Mouse (Mus musculus) hindbrain, embryonic 12.5 days (tissue): ENCODE data around the gene Ttll11. TPM values are rescaled to one million over a fixed set of nuclear protein-coding genes. Genes with fewer than 3 reads are reported as not detected.

Source experiments
- ATAC-seq: fragments of 200-750 bp; cut with Nextera tagmentation; 2 replicates; pipeline ENCODE4 v1.8.0; 2017; ENCODE audit warnings: moderate TSS enrichment; ENCODE audit not compliant: low FRiP score
- H3K27ac ChIP-seq: fragments of 300-500 bp; sonication (generic); 2 replicates; pipeline ENCODE4 v1.5.1; 2016; ENCODE audit warnings: mild to moderate bottlenecking
- H3K27me3 ChIP-seq: fragments of 300-500 bp; sonication (generic); 2 replicates; pipeline ENCODE4 v1.6.1; 2016; ENCODE audit warnings: mild to moderate bottlenecking
- H3K36me3 ChIP-seq: fragments of 300-500 bp; sonication (generic); 2 replicates; pipeline ENCODE4 v1.6.1; 2016; ENCODE audit warnings: mild to moderate bottlenecking
- H3K4me1 ChIP-seq: fragments of 300-500 bp; sonication (generic); 2 replicates; pipeline ENCODE4 v1.6.1; 2016
- H3K4me2 ChIP-seq: fragments of 300-500 bp; sonication (generic); replicated peaks from 2 replicates; pipeline ENCODE4 v1.6.1; 2016; ENCODE audit warnings: mild to moderate bottlenecking
- H3K4me3 ChIP-seq: fragments of 300-500 bp; sonication (generic); 2 replicates; pipeline ENCODE4 v1.5.1; 2016; ENCODE audit warnings: mild to moderate bottlenecking
- H3K9ac ChIP-seq: fragments of 300-500 bp; sonication (generic); 2 replicates; pipeline ENCODE4 v1.6.1; 2016; ENCODE audit warnings: mild to moderate bottlenecking, moderate library complexity
- H3K9me3 ChIP-seq: fragments of 300-500 bp; sonication (generic); replicated peaks from 2 replicates; pipeline ENCODE4 v1.6.1; 2016; ENCODE audit warnings: mild to moderate bottlenecking
- WGBS: fragments of 180-500 bp; shearing (Covaris S2); methylation state at CpG from one replicate; pipeline ENCODE4 v1.1.7; 2016; 5-methylcytosine and 5-hydroxymethylcytosine counted together
- polyA plus RNA-seq: library from polyadenylated mRNA; unstranded; fragments of >200 nt; fragmentation: Nextera tagmentation; extraction: Ambion mirVana; gene quantifications from 2 replicates; pipeline ENCODE4 v1.2.1, GENCODE M21; 2016

Gene Ttll11
- polyA plus RNA-seq, 1 experiment from 2014 or later, result 4.6 TPM

DNA sequence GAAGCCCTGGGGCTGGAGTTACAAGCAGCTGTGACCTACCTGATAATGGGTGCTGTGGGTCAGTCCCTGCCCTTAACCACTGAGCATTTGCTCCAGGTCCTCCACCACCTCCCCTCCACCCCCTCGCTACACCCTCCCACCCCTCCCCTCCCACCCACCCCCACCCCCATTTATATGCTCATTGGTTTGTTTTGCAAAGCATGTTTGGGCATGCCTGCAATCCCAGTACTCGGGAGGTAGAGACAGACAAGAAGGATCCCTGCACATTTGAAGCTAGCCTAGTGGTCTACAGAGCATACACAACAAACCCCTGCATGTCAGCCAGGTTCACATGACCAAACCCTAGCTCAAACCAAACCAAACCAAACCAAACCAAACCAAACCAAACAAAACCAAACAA, 243.7 kb downstream of the Ttll11 start:
- no peaks in the 10 kb centered on the region for H3K27me3 ChIP-seq

DNA sequence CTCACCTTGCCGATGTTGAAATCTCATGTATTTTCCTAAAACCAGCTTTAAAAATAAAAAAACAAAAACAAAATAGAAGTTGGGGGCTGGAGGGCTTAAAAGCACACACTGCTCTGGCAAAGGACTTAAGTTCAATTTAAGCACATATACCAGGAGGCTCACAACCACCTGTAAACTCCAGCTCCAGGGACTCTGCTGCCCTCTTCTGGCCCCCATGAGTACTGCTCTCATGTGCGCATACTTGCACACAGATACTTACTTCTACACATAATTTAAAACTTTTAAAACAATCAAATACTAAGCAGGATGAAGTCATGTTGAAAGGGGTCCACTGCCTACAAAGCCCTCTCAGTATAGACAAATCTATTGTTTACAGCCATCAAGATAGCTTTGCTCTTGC, 244.7 kb downstream of the Ttll11 start:
- Histone ChIP-seq H3K9me3 (no peaks in the 10 kb centered on the region), H3K9ac (no peak overlapping the region), H3K4me2 (no peak overlapping the region), H3K4me1 (peaks cover 17% of the 10 kb centered on the region), H3K4me3 (no peak overlapping the region), H3K36me3 (0 out of 2 replicates have a peak, but pooled peaks cover 6% of the 10 kb centered on the region), H3K27me3 (no peaks in the 10 kb centered on the region), H3K27ac (no peak overlapping the region)
- no peak for ATAC-seq
- WGBS, result 96% methylated on average over 2 of the region's 2 CpGs

More for the DNA sequence above, 243.7 kb downstream of the Ttll11 start:
- no peak overlapping the region for H3K4me2 ChIP-seq
- H3K36me3 ChIP-seq, result 0 out of 2 replicates have a peak, but pooled peaks cover 4% of the 10 kb centered on the region
- no peak overlapping the region for H3K27ac ChIP-seq
- 76% methylated on average over 2 of the region's 2 CpGs for WGBS
- no peak overlapping the region for H3K4me3 ChIP-seq
- H3K4me1 ChIP-seq, result peaks cover 24% of the 10 kb centered on the region
- H3K9me3 ChIP-seq, result no peaks in the 10 kb centered on the region
- ATAC-seq, result no peak
- no peak overlapping the region for H3K9ac ChIP-seq

DNA sequence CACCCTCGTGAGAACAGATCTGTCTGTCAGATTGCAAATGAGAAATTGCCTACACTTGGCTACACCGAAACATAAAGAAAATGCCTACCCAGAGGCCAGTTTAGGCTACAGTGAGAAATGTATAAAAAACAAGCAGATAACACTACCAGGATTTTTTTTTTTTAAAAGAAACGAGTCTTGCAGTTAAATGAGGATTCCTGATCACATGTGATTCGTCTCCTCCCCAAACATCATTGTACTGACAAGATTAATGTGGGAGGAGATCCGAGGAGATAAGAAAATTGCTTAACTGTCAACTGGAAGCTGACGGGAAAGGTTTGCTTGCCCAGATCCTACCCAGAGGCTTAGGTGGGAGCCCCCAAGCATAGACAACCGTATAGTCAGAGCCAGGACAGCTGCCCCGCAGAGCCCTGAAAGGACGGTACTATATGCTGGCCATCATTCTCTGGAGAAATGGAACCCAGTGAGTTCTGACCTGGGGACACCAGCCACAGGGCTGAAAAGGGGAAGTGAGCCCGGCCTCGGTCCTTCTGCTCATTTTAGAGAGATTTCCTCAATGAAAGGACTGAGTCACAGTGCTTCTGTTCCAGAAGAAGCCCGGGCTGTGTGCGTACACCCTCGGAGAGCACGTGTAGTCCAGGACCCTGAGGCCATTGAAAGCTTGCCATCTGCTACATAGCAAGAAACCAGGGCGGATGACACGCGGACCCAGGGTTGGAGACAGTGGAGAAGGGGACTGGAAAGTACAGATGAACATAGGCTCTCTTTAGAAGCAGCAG, 247.9 kb downstream of the Ttll11 start:
- Histone ChIP-seq H3K27me3 (no peaks in the 10 kb centered on the region), H3K9me3 (no peaks in the 10 kb centered on the region), H3K9ac (no peak overlapping the region), H3K36me3 (peaks cover 34% of the 10 kb centered on the region), H3K4me3 (no peak overlapping the region), H3K4me2 (no peak overlapping the region), H3K4me1 (peaks cover 32% of the 10 kb centered on the region), H3K27ac (peak overlapping the region; percentile 56)
- peak; percentile 44; the same call in 1 of the 2 replicates for ATAC-seq
- WGBS, result 70% methylated on average over 18 of the region's 18 CpGs

DNA sequence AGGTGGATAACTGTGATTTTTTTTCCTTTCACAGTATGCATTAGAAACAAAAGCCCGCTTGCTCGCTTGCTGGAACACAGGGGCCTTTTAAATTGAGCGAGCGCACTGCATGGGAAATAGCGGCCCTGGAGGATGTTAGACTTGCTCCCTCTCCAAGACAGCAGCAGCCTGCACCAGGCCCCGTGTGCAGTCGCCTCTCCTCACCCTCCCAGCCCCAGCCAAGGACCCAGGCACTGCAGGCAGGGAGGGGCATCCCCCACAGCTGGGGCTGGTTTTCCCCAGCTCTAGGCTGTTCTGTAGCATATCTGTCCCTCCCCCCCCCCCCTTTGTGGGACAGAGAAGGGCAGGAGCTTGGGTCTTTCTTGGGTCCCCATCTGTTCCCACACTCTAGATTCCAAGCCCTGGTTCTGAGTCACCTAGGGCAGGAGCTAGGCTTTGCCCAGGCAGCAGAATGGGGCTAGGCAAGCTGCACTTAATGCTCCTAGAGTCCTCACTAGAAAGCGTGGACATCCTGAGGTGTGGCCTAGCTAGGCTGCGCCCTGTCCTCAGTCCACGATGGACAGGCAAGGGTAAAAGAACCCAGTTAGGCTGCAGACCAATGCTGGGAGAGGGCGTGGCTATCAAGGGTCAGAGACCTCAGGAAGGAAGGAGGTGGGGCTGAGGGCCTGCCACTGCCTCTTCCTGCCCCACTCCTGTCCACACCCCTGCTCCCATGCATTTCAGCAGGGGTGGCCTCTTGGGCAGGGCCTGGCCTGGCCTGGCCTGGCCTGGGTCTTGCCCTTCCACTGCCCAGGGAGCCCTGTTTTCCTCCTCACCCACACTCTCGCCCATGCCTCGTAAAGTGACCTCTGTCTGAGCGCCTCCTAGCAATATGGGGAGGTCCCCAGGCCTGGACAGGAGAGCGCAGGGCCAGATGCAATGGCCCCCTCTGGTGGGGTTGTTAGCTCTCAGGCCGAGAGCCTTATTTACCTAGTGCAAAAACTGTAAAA, 250.3 kb downstream of the Ttll11 start:
- H3K9me3 ChIP-seq, result no peaks in the 10 kb centered on the region
- H3K36me3 ChIP-seq, result peaks cover 56% of the 10 kb centered on the region
- no peaks in the 10 kb centered on the region for H3K27me3 ChIP-seq
- peak overlapping the region; percentile 66 for H3K27ac ChIP-seq
- H3K4me1 ChIP-seq, result peaks cover 32% of the 10 kb centered on the region
- ATAC-seq, result 0 out of 2 replicates have a peak, but pooled peaks have one; percentile 35
- no peak overlapping the region; the same call in 1 of the 2 replicates for H3K9ac ChIP-seq
- WGBS, result 48% methylated on average over 16 of the region's 16 CpGs
- H3K4me2 ChIP-seq, result no peak overlapping the region
- no peak overlapping the region for H3K4me3 ChIP-seq

DNA sequence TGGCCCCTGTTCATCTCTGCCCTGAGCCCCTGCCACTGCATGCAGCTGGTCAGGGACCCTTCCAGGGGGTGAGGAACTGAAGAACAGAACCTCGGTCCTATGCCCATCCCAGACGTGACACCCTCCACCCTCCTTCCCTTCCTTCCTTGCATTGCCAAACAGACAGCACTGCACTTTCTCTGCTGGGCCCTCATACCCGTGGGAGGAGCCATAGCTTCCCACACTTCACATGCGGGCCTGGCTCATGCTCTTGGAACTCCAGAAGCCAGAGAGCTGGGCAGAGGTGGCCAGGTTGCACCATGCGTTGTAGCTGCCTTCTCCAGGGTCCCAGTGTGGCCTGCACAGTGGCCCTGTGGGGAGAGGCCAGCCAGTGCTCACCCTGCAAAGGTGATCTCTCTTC, 251.1 kb downstream of the Ttll11 start:
- no peaks in the 10 kb centered on the region for H3K27me3 ChIP-seq
- H3K27ac ChIP-seq, result peak overlapping the region; percentile 66
- H3K9me3 ChIP-seq, result no peaks in the 10 kb centered on the region
- WGBS, result 49% methylated on average over 5 of the region's 5 CpGs
- H3K4me2 ChIP-seq, result no peak overlapping the region
- no peak overlapping the region; the same call in 1 of the 2 replicates for H3K9ac ChIP-seq
- no peak for ATAC-seq
- peaks cover 58% of the 10 kb centered on the region for H3K36me3 ChIP-seq
- H3K4me1 ChIP-seq, result peaks cover 32% of the 10 kb centered on the region
- H3K4me3 ChIP-seq, result no peak overlapping the region

DNA sequence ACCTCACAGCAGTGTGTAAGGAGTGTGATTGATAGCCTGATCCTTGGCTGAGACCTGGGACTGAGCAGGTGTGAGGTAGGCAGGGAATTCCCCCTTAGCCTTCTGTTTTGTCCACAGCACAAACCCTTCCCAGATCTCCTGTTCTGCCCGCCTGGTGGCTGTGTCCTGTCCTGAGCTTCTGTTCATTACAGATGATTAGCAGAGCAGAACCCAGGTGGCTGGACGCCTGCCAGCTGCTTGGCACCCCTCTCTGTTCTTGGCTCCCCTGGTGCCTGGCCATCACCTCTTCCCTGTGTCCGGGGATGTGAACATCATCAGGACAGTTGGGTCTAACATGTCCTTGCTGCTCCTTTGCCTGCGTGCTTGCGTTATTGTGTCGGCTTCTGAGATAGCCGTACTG, 256.0 kb downstream of the Ttll11 start:
- WGBS, result 86% methylated on average over 7 of the region's 7 CpGs
- Histone ChIP-seq H3K36me3 (peaks cover 91% of the 10 kb centered on the region), H3K9ac (no peak overlapping the region), H3K27ac (no peak overlapping the region), H3K4me3 (no peak overlapping the region), H3K9me3 (no peaks in the 10 kb centered on the region), H3K27me3 (no peaks in the 10 kb centered on the region), H3K4me1 (peaks cover 11% of the 10 kb centered on the region), H3K4me2 (no peak overlapping the region)
- no peak for ATAC-seq

- Histone ChIP-seq H3K9ac (no peak overlapping the region), H3K4me1 (peaks cover 7% of the 10 kb centered on the region), H3K27ac (no peak overlapping the region), H3K36me3 (peaks cover 91% of the 10 kb centered on the region), H3K9me3 (no peaks in the 10 kb centered on the region), H3K4me3 (no peak overlapping the region), H3K4me2 (no peak overlapping the region), H3K27me3 (no peaks in the 10 kb centered on the region)
- WGBS, result 93% methylated on average over 6 of the region's 6 CpGs
- ATAC-seq, result no peak
Measured at GRCm38 (mm10) chr2:35723267-35723666, 256.4 kb downstream of the Ttll11 start.

DNA sequence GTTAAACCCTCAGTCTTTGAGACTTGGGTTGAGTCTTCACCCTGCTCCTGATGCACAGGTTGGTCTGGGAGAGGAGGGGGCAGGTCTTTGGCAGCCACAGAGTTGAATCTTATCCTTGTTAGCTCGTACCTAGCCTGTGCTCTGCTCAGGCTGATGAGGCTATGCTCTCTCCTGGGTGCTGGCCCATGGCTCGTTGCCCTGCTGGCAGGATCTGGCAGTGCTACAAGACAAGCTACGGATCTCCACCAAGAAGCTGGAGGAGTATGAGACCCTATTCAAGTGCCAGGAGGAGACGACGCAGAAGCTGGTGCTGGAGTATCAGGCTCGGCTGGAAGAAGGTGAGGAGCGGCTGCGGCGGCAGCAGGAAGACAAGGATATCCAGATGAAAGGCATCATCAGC, 256.9 kb downstream of the Ttll11 start:
- no peak overlapping the region for H3K4me2 ChIP-seq
- 96% methylated on average over 9 of the region's 9 CpGs for WGBS
- ATAC-seq, result no peak
- H3K27me3 ChIP-seq, result no peaks in the 10 kb centered on the region
- peaks cover 3% of the 10 kb centered on the region; the same call in 1 of the 2 replicates for H3K4me1 ChIP-seq
- peaks cover 91% of the 10 kb centered on the region for H3K36me3 ChIP-seq
- H3K27ac ChIP-seq, result no peak overlapping the region
- no peaks in the 10 kb centered on the region for H3K9me3 ChIP-seq
- H3K9ac ChIP-seq, result no peak overlapping the region
- no peak overlapping the region for H3K4me3 ChIP-seq

DNA sequence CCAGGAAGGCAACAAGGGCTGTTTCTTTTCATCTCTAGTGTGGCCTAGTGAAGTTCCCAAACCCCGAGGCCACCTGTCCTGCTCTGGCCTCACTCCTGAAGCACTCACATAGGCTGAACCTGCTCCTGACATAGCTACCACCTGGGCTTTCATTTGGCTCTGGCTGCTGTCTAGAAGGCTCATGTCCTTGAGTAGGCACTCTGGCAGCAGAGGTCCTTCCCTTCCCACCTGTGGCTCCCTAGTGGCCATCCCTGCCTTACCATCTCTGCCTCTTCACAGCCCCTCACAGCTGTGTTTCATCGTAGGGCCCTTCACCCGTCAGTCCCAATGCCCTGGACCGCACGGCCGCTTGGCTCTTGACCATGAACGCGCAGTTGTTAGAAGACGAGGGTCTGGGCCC, 258.8 kb downstream of the Ttll11 start:
- no peaks in the 10 kb centered on the region for H3K27me3 ChIP-seq
- H3K27ac ChIP-seq, result no peak overlapping the region
- H3K36me3 ChIP-seq, result peaks cover 91% of the 10 kb centered on the region
- WGBS, result 94% methylated on average over 9 of the region's 9 CpGs
- H3K4me1 ChIP-seq, result peaks cover 3% of the 10 kb centered on the region; the same call in 1 of the 2 replicates
- H3K9ac ChIP-seq, result no peak overlapping the region
- no peak overlapping the region for H3K4me3 ChIP-seq
- no peak overlapping the region for H3K4me2 ChIP-seq
- H3K9me3 ChIP-seq, result no peaks in the 10 kb centered on the region
- ATAC-seq, result no peak

- 92% methylated on average over 13 of the region's 13 CpGs for WGBS
- peaks cover 3% of the 10 kb centered on the region; the same call in 1 of the 2 replicates for H3K4me1 ChIP-seq
- no peak overlapping the region for H3K9ac ChIP-seq
- no peak for ATAC-seq
- no peaks in the 10 kb centered on the region for H3K27me3 ChIP-seq
- no peak overlapping the region for H3K4me3 ChIP-seq
- no peak overlapping the region for H3K27ac ChIP-seq
- no peak overlapping the region for H3K4me2 ChIP-seq
- peaks cover 91% of the 10 kb centered on the region for H3K36me3 ChIP-seq
- no peaks in the 10 kb centered on the region for H3K9me3 ChIP-seq
Measured at GRCm38 (mm10) chr2:35720550-35720949, 259.2 kb downstream of the Ttll11 start.

GRCm38 (mm10) chr2:35720104-35720503, 259.6 kb downstream of the Ttll11 start:
- no peak overlapping the region for H3K4me2 ChIP-seq
- peaks cover 3% of the 10 kb centered on the region; the same call in 1 of the 2 replicates for H3K4me1 ChIP-seq
- WGBS, result 97% methylated on average over 12 of the region's 12 CpGs
- H3K27me3 ChIP-seq, result no peaks in the 10 kb centered on the region
- no peaks in the 10 kb centered on the region for H3K9me3 ChIP-seq
- H3K27ac ChIP-seq, result no peak overlapping the region
- H3K9ac ChIP-seq, result no peak overlapping the region
- no peak for ATAC-seq
- H3K36me3 ChIP-seq, result peaks cover 90% of the 10 kb centered on the region
- no peak overlapping the region for H3K4me3 ChIP-seq
